8 mouse cellular contexts compared by ENCODE assay signal in the genomic region with DNA sequence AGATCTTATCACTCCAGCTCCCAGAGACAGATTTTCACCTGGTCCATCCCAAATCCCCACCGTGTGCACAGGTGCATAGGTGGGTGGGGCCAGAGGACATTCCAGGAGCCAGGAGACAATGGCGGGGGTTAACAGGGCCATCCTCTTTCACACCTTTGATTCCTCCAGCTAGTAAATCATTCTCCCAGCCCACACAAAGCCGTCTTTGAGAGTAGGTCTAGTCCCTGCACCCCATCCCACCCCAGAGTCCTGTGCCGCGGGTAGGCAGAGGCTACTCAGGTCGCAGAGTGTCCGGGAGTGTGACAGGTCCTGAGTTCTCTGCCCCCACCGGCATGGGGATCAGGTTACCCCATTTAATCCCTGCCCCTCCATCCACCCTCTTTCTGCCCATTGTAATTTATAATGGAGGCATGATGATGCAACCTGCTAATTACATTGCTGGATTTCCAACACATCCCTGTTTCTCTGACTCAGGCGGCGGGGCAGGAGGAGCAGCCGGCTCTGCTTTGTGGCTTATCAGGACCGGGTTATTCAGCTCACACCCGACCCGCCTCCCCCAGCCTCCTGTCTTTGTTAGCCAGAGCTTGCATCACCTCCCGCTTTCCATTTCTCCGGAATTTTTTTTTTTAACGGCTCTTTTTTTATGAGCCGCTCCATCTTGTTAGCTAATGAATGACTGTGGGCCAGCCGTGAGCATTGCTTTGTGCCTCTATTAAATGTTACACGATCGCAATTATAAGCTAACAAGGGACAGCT.
DNase-seq lines count a peak whose midpoint lies in the region; ATAC-seq lines count a peak whose summit lies in the region.

No protein-coding gene starts in this region.

- H3K36me3 ChIP-seq in kidney, embryonic 15.5 days = no peaks in the 10 kb centered on the region

- intact Hi-C loops in left cerebral cortex, postnatal 14 days (cut with DNase I) = no loop called here

- H3K4me3 ChIP-seq in kidney, embryonic 15.5 days (replicated peaks) = peak overlapping the region; percentile 13; the same call in 1 of the 2 replicates

- ATAC-seq in granulocyte monocyte progenitor cell, adult 5-6 weeks (replicated peaks; ENCODE audit: poor library complexity, severe bottlenecking) = peak; percentile 45
- peak; percentile 55 for ATAC-seq in kidney, embryonic 15.5 days (replicated peaks; ENCODE audit: low FRiP score)
- ATAC-seq in megakaryocyte progenitor cell, adult 5-6 weeks (replicated peaks; ENCODE audit: poor library complexity) = 0 out of 2 replicates have a peak, but pooled peaks have one; percentile 20

- peak overlapping the region; percentile 52 for H3K4me2 ChIP-seq in kidney, embryonic 15.5 days

- H3K27ac ChIP-seq in kidney, embryonic 15.5 days = 0 out of 2 replicates have a peak overlapping the region, but pooled peaks have one; percentile 1

- H3K9ac ChIP-seq in kidney, embryonic 15.5 days = no peak overlapping the region

- peaks cover 45% of the 10 kb centered on the region for H3K4me1 ChIP-seq in kidney, embryonic 15.5 days

- H3K9me3 ChIP-seq in kidney, embryonic 15.5 days (replicated peaks) = no peaks in the 10 kb centered on the region

- DNase-seq in left cerebral cortex, postnatal 14 days (ENCODE audit: low spot score in 2 of 2) = peak; percentile 18 to 46
- no peak for DNase-seq in left cerebral cortex, adult 9 months (ENCODE audit: low spot score in 2 of 2)
- peak; percentile 24 for DNase-seq in telencephalon, adult 2 months (ENCODE audit: low read depth, low spot score)
- no peak for DNase-seq in gastrocnemius, postnatal 4 days (ENCODE audit: low spot score in 2 of 2)
- DNase-seq in ovary, postnatal 36 days (ENCODE audit: low spot score) = no peak

- WGBS in kidney, embryonic 15.5 days = 2% methylated on average over 21 of the region's 21 CpGs

- peaks cover 41% of the 10 kb centered on the region for H3K27me3 ChIP-seq in kidney, embryonic 15.5 days

Comparison
In these comparisons a context has a peak if more than half of its experiments do, and no peak if none do; other contexts are left out.
1. DNase-seq: peak in left cerebral cortex, postnatal 14 days (2 of 2) and telencephalon, adult 2 months (single experiment); none in left cerebral cortex, adult 9 months (0 of 2), gastrocnemius, postnatal 4 days (0 of 2) and ovary, postnatal 36 days (single experiment).
2. Peak in every context shown above with its lines, with median percentiles within 50 percentile points of each other: ATAC-seq.